Mouse (Mus musculus) forebrain, embryonic 13.5 days (tissue): ENCODE results near the gene Olfr811. TPM values are rescaled to one million over a fixed set of nuclear protein-coding genes. Genes with fewer than 3 reads are reported as not detected.

Source experiments
- ATAC-seq: fragments of 200-750 bp; cut with Nextera tagmentation; 2 replicates; pipeline ENCODE4 v1.8.0; 2017
- H3K27ac ChIP-seq: fragments of 300-500 bp; sonication (generic); 2 replicates; pipeline ENCODE4 v1.5.1; 2015; ENCODE audit warnings: inconsistent platforms, mild to moderate bottlenecking, moderate library complexity
- H3K27me3 ChIP-seq: fragments of 300-500 bp; sonication (generic); 2 replicates; pipeline ENCODE4 v1.6.1; 2015; ENCODE audit warnings: mild to moderate bottlenecking, inconsistent platforms
- H3K36me3 ChIP-seq: fragments of 300-500 bp; sonication (generic); 2 replicates; pipeline ENCODE4 v1.6.1; 2015; ENCODE audit warnings: mild to moderate bottlenecking, inconsistent platforms; ENCODE audit not compliant: poor library complexity, severe bottlenecking
- H3K4me1 ChIP-seq: fragments of 300-500 bp; sonication (generic); 2 replicates; pipeline ENCODE4 v1.6.1; 2015; ENCODE audit warnings: inconsistent platforms
- H3K4me2 ChIP-seq: fragments of 300-500 bp; sonication (generic); 2 replicates; pipeline ENCODE4 v1.6.1; 2015; ENCODE audit warnings: inconsistent platforms, mild to moderate bottlenecking, moderate library complexity
- H3K4me3 ChIP-seq: fragments of 300-500 bp; sonication (generic); 2 replicates; pipeline ENCODE4 v1.5.1; 2015; ENCODE audit warnings: mild to moderate bottlenecking, inconsistent platforms
- H3K9ac ChIP-seq: fragments of 300-500 bp; sonication (generic); 2 replicates; pipeline ENCODE4 v1.6.1; 2015; ENCODE audit warnings: mild to moderate bottlenecking, inconsistent platforms
- H3K9me3 ChIP-seq: fragments of 300-500 bp; sonication (generic); replicated peaks from 2 replicates; pipeline ENCODE4 v1.6.1; 2016; ENCODE audit warnings: inconsistent platforms
- WGBS: fragments of 180-500 bp; shearing (Covaris S2); methylation state at CpG from one replicate; pipeline ENCODE4 v1.1.7; 2015; 5-methylcytosine and 5-hydroxymethylcytosine counted together
- polyA plus RNA-seq: library from polyadenylated mRNA; unstranded; fragments of >200 nt; fragmentation: Nextera tagmentation; extraction: Ambion mirVana; gene quantifications from 2 replicates; pipeline ENCODE4 v1.2.1, GENCODE M21; 2015

The Olfr811 gene
- not detected in 2 replicates for polyA plus RNA-seq

DNA sequence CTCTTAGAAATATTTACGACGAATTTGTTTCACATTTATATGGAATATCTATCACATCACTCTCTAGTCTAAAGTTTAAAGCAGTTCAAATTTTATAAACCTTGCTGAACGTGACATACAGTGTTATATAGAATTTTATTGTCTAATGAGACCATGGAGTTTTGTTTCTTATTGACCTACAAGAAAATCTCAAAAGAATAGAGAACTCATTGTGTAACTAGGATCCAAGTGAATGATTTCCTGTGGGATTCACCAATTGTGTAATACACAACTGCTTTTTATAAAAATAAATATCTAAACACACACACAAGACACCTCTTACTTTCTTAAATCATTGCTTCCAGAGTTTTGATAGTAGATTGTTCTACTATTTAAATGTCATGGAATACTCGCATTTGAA, at the start of gene Olfr811:
Gene Olfr811 (minus strand): TSS at position 101 of the 400 bp plus-strand sequence.
- Histone ChIP-seq H3K9me3 (no peaks in the 10 kb centered on the region), H3K4me3 (no peak within 1 kb of the TSS), H3K27me3 (no peaks in the 10 kb centered on the region), H3K9ac (no peak within 1 kb of the TSS), H3K4me2 (no peak within 1 kb of the TSS), H3K36me3 (no peaks in the 10 kb centered on the region), H3K4me1 (no peaks in the 10 kb centered on the region), H3K27ac (no peak within 1 kb of the TSS)
- no peak for ATAC-seq
- WGBS, result 83% methylated on average over 4 of the region's 4 CpGs

DNA sequence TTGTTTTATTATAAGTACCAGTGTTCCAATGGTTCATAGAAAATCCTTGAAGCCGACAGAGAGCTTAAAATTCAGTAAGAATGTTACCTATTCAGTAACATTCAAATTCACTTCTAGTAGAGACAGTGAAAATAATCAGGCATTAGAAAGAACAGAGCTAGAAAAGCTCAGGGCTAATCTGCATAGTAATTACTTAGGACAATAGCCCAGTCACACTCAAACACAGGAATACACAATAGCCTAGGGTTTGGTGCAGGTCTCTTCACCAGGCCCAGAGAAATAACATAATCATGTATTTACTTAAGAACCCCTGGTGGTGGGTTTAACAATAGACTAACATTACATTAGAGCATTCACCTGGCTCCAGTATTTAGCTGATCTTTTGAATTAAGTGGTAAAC, 43.1 kb upstream of the Olfr811 start:
- no peaks in the 10 kb centered on the region for H3K36me3 ChIP-seq
- no peaks in the 10 kb centered on the region for H3K9me3 ChIP-seq
- no peak for ATAC-seq
- H3K27me3 ChIP-seq, result no peaks in the 10 kb centered on the region
- no peak overlapping the region for H3K27ac ChIP-seq
- no peak overlapping the region for H3K4me3 ChIP-seq
- no peak overlapping the region for H3K4me2 ChIP-seq
- peaks cover 6% of the 10 kb centered on the region for H3K4me1 ChIP-seq
- no peak overlapping the region for H3K9ac ChIP-seq
- WGBS, result 23% methylated on average over 1 of the region's 1 CpGs

DNA sequence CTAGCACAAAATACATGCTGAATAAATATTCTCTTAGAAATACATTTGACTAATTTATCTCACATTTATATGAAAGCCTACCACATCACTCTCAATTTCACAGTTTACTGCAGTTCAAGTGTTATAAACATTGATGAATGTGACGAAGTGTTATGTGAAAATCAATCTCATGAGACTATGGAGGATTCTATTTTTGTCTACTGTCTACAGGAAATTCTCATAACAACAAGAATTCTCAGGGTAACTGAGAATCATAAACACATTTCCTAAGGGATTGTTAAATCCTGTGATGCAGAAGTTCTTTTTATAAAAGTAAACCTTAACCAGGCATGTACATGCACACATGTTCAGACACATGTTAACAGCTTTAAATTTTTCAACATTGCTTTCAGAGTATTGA, 41.8 kb upstream of the Olfr811 start, which contains the start of gene Olfr812:
Gene Olfr812 (minus strand): TSS at position 101 of the 400 bp plus-strand sequence.
- H3K9ac ChIP-seq, result no peak within 1 kb of the TSS
- H3K9me3 ChIP-seq, result no peaks in the 10 kb centered on the region
- H3K27ac ChIP-seq, result no peak within 1 kb of the TSS
- no peaks in the 10 kb centered on the region for H3K36me3 ChIP-seq
- H3K4me1 ChIP-seq, result peaks cover 6% of the 10 kb centered on the region
- H3K4me3 ChIP-seq, result no peak within 1 kb of the TSS
- H3K4me2 ChIP-seq, result no peak within 1 kb of the TSS
- ATAC-seq, result no peak
- H3K27me3 ChIP-seq, result no peaks in the 10 kb centered on the region
- WGBS, result 85% methylated on average over 1 of the region's 1 CpGs

DNA sequence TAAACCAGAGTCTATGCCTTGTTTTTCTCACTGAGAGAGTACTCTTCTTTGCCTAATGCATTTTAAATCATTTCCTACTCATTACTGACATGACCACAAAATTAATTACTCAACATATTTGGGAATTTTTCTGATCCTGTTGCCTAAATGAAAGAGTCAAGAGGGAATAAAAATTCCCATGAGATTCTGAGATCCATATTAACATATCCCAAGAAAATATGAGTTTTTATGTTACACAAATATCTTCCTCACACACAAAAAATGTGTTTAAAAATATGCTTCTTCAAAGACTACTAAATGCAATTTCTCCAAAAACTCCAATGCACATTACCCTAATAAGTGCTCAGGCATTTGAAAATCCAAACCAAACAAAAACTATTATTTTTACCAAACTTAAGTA, 9.4 kb downstream of the Olfr811 start, which contains the start of gene Olfr810:
Gene Olfr810 (minus strand): TSS at position 101 of the 400 bp plus-strand sequence.
- Histone ChIP-seq H3K4me1 (no peaks in the 10 kb centered on the region), H3K27ac (no peak within 1 kb of the TSS), H3K4me2 (no peak within 1 kb of the TSS), H3K9ac (no peak within 1 kb of the TSS), H3K4me3 (no peak within 1 kb of the TSS), H3K9me3 (no peaks in the 10 kb centered on the region), H3K36me3 (no peaks in the 10 kb centered on the region), H3K27me3 (no peaks in the 10 kb centered on the region)
- ATAC-seq, result no peak

DNA sequence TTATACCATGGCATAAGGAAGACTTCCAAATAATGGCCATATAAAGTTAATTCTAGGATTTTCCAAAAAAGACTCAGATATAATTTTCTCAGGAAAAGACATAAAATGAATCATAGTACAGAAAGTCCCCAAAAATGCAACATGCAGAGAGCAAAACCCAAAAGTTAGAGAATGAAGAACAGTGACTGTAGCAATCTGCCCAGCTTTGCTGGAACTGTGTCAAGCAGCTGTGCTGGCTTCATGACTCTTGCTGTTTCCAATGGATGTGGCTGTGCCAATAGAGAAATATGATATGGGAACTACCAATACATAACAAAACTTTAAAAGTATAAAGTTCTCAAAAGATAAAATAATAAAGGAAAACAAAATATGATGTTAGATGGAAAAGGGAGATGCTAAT, 26.1 kb downstream of the Olfr811 start:
- Histone ChIP-seq H3K27ac (no peak overlapping the region), H3K4me1 (no peaks in the 10 kb centered on the region), H3K27me3 (no peaks in the 10 kb centered on the region), H3K9ac (no peak overlapping the region), H3K4me3 (no peak overlapping the region), H3K4me2 (no peak overlapping the region), H3K9me3 (no peaks in the 10 kb centered on the region), H3K36me3 (no peaks in the 10 kb centered on the region)
- no peak for ATAC-seq

DNA sequence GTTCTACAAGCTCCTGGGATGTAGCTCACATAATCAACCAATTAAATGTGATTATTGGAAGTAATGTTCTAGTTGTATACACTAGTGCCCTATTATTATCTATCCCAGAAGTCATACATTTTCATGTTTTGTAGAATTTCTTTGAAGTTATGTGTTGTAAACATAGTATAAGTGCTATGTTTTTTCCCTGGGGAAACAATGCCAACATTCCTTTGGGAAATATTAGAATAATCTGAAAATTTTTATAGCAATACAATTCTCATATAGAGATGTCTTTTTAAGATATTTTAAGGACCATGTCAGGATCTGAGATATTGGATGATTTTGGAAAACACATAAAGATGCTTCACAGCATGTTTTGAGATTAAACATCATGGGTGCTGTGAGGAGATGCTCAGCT, 29.9 kb downstream of the Olfr811 start, which contains the start of gene Olfr809:
Gene Olfr809 (plus strand): TSS at position 301 of the 400 bp plus-strand sequence.
- no peaks in the 10 kb centered on the region for H3K36me3 ChIP-seq
- H3K27me3 ChIP-seq, result no peaks in the 10 kb centered on the region
- H3K27ac ChIP-seq, result no peak within 1 kb of the TSS
- no peaks in the 10 kb centered on the region for H3K4me1 ChIP-seq
- no peak within 1 kb of the TSS for H3K4me3 ChIP-seq
- H3K9me3 ChIP-seq, result no peaks in the 10 kb centered on the region
- H3K4me2 ChIP-seq, result no peak within 1 kb of the TSS
- H3K9ac ChIP-seq, result no peak within 1 kb of the TSS
- ATAC-seq, result no peak

DNA sequence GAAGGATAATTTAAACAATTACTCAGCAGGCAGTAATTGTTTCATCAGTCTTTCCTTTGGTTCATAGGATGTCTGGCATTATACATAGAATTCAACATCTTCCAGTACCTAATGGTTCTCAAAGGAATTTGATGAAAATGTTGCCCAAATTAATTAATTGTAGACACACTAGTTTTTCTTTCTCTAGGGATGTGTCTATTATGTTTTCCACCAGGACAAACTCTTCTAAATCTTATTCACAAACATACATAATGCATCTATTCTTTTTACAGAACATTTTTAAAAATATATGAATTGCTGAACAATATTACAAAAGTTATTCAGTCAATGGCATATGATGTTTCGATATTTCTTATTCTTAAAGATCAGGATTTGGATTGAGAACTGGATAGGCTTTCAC, 39.0 kb downstream of the Olfr811 start, which contains the start of gene Olfr808:
Gene Olfr808 (plus strand): TSS at position 301 of the 400 bp plus-strand sequence.
- Histone ChIP-seq H3K4me3 (no peak within 1 kb of the TSS), H3K36me3 (no peaks in the 10 kb centered on the region), H3K27me3 (no peaks in the 10 kb centered on the region), H3K4me1 (no peaks in the 10 kb centered on the region), H3K9me3 (no peaks in the 10 kb centered on the region), H3K9ac (no peak within 1 kb of the TSS), H3K4me2 (no peak within 1 kb of the TSS), H3K27ac (no peak within 1 kb of the TSS)
- WGBS, result 95% methylated on average over 1 of the region's 1 CpGs
- no peak for ATAC-seq

DNA sequence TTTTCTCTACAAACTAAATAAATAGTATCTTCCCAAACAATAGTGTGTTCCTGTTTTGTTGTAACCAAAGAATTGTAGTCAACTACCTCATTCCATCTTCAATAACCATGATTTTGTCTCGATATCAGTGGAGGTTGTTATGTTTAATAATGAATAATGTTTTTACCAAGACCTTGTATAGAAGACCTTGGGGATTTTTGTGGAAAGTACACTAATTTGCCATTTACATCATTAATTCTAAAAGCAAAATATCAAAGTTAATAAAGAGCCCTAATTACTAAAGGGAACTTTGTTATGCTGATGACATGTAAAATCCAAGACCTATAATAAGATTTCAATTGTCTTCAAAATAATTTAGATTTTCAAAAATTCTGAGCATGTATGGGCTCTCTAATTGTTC, 46.5 kb downstream of the Olfr811 start, which contains the start of gene Olfr807:
Gene Olfr807 (minus strand): TSS at position 101 of the 400 bp plus-strand sequence.
- no peak within 1 kb of the TSS for H3K4me3 ChIP-seq
- H3K36me3 ChIP-seq, result no peaks in the 10 kb centered on the region
- no peaks in the 10 kb centered on the region for H3K4me1 ChIP-seq
- H3K9ac ChIP-seq, result no peak within 1 kb of the TSS
- no peaks in the 10 kb centered on the region for H3K27me3 ChIP-seq
- H3K9me3 ChIP-seq, result no peaks in the 10 kb centered on the region
- WGBS, result 84% methylated on average over 1 of the region's 1 CpGs
- no peak within 1 kb of the TSS for H3K27ac ChIP-seq
- no peak for ATAC-seq
- H3K4me2 ChIP-seq, result no peak within 1 kb of the TSS

Other genes starting within 250 kb of the Olfr811 start
- gene Olfr794, start 236.7 kb downstream of the Olfr811 start, polyA plus RNA-seq, result not detected in 2 replicates
- gene Olfr796, start 191.8 kb downstream of the Olfr811 start, polyA plus RNA-seq, result not detected in 2 replicates
- gene Olfr798, start 176.5 kb downstream of the Olfr811 start, polyA plus RNA-seq, result not detected in 2 replicates
- gene Olfr799, start 166.9 kb downstream of the Olfr811 start, polyA plus RNA-seq, result not detected in 2 replicates
- not detected in 2 replicates for gene Olfr800, start 146.7 kb downstream of the Olfr811 start, polyA plus RNA-seq
- gene Olfr801, start 130.5 kb downstream of the Olfr811 start, polyA plus RNA-seq, result not detected in 2 replicates
- gene Olfr802, start 116.2 kb downstream of the Olfr811 start, polyA plus RNA-seq, result not detected in 2 replicates
- not detected in 2 replicates for gene Olfr803, start 110.1 kb downstream of the Olfr811 start, polyA plus RNA-seq
- not detected in 2 replicates for gene Olfr804, start 101.2 kb downstream of the Olfr811 start, polyA plus RNA-seq
- gene Olfr805, start 75.0 kb downstream of the Olfr811 start, polyA plus RNA-seq, result not detected in 2 replicates
- gene Olfr806, start 62.5 kb downstream of the Olfr811 start, polyA plus RNA-seq, result not detected in 2 replicates
- gene Olfr807, start 46.6 kb downstream of the Olfr811 start, polyA plus RNA-seq, result not detected in 2 replicates
- not detected in 2 replicates for gene Olfr808, start 38.9 kb downstream of the Olfr811 start, polyA plus RNA-seq
- not detected in 2 replicates for gene Olfr809, start 29.8 kb downstream of the Olfr811 start, polyA plus RNA-seq
- not detected in 2 replicates for gene Olfr810, start 9.5 kb downstream of the Olfr811 start, polyA plus RNA-seq
- gene Olfr812, start 41.7 kb upstream of the Olfr811 start, polyA plus RNA-seq, result not detected in 2 replicates
- not detected in 2 replicates for gene Olfr813, start 51.0 kb upstream of the Olfr811 start, polyA plus RNA-seq
- not detected in 2 replicates for gene Olfr814, start 75.5 kb upstream of the Olfr811 start, polyA plus RNA-seq
- gene Olfr815, start 101.5 kb upstream of the Olfr811 start, polyA plus RNA-seq, result not detected in 2 replicates
- not detected in 2 replicates for gene Olfr816, start 111.2 kb upstream of the Olfr811 start, polyA plus RNA-seq
- not detected in 2 replicates for gene Olfr818, start 144.7 kb upstream of the Olfr811 start, polyA plus RNA-seq
- not detected in 2 replicates for gene Olfr819, start 162.9 kb upstream of the Olfr811 start, polyA plus RNA-seq
- gene Olfr247, start 171.7 kb upstream of the Olfr811 start, polyA plus RNA-seq, result not detected in 2 replicates
- gene Gm10310, start 180.7 kb upstream of the Olfr811 start, polyA plus RNA-seq, result not detected in 2 replicates
- gene Olfr820, start 208.2 kb upstream of the Olfr811 start, polyA plus RNA-seq, result not detected in 2 replicates
- gene Olfr821, start 226.0 kb upstream of the Olfr811 start, polyA plus RNA-seq, result not detected in 2 replicates